Mouse (Mus musculus) heart, adult 2 months (tissue): ENCODE measurements around the gene Nup93.

Experiments used
- CTCF ChIP-seq: fragments of 200-600 bp; IDR thresholded peaks from 2 replicates; pipeline ENCODE4 v1.8.1; 2022; ENCODE audit warnings: antibody characterized with exemption, mild to moderate bottlenecking, moderate library complexity
- EP300 ChIP-seq: fragments of 200-500 bp; IDR thresholded peaks from 2 replicates; pipeline ENCODE4 v1.6.1; 2011; ENCODE audit warnings: low read depth, low read length, control low read depth; ENCODE audit not compliant: insufficient read depth
- POLR2A ChIP-seq: fragments of 200-500 bp; IDR thresholded peaks from 2 replicates; pipeline ENCODE4 v1.6.1; 2011; ENCODE audit warnings: mild to moderate bottlenecking, low read depth, low read length, control low read depth; ENCODE audit not compliant: insufficient read depth

DNA sequence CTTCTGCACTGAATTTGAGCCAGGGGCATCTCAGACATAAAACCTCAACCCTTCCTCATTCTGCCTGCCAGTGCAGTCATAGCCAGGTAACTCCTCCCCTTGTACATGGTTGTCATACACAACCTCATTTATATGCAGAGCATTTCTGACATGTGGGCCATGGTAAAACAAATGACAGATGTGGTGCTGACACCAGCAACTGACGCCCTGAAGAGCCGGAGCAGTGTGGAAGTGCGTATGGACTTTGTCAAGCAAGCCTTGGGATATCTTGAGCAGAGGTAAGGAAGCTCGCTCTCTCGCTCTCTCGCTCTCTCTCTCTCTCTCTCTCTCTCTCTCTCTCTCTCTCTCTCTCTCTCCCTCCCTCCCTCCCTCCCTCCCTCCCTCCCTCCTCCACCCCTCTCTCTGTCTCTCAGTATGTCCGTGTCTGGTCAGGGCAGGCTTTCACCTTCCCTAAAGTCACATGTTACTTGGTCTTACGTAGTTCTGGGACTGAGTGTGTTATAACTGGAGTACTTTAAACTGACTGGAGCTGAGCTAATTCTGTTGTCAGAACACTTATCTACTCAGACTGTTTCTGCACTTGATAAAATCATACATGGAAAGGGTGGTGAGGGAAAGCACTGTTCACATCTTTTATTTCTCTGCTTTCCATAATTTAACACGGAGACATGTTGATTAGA lies 82.1 kb downstream of the Nup93 start:
- no peak for TF ChIP-seq EP300
- no peak for TF ChIP-seq CTCF
- no peak for TF ChIP-seq POLR2A
